Mouse (Mus musculus) spleen, adult 2 months (tissue): ENCODE results near the gene Cenpx.

Experiments
- CTCF ChIP-seq: fragments of 200-500 bp; IDR thresholded peaks from 2 replicates; pipeline ENCODE4 v1.5.1; 2011; ENCODE audit warnings: mild to moderate bottlenecking, inconsistent platforms; ENCODE audit not compliant: insufficient read depth, insufficient read length, insufficient replicate concordance; ENCODE audit errors: extremely low read depth
- POLR2A ChIP-seq: fragments of 200-500 bp; IDR thresholded peaks from 2 replicates; pipeline ENCODE4 v1.6.1; 2011; ENCODE audit warnings: low read depth, low read length, inconsistent platforms

DNA sequence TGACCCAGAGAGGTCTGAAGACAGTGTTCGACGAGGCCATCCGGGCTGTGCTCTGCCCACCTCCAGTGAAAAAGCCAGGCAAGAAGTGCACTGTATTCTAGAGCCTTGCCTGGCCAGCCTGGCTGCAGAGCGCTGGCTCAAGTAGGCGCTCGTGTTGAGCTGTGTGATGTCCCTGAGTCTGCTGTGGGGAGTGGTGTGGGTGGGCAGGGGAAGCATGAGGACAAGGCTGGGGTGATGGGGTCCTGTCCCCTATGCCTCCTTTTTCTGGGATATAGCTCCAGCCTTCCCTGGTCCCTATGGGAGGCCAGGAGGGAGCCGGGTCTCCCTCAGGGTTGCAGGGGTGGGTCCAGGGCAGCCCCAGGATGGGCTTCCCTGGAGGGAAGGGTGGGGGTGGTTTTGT is 10.0 kb upstream of the Cenpx start:
- TF ChIP-seq POLR2A (no peak), CTCF (no peak)
